Mouse (Mus musculus) kidney, postnatal 4 days (tissue): ENCODE results near the gene Klf14.

Experiments used
- DNase-seq, 2 experiments: peaks; one replicate each; pipeline ENCODE4 v3.0.0; 2021; ENCODE audit warnings: mixed read lengths in 2 of 2

Gene Klf14

DNA sequence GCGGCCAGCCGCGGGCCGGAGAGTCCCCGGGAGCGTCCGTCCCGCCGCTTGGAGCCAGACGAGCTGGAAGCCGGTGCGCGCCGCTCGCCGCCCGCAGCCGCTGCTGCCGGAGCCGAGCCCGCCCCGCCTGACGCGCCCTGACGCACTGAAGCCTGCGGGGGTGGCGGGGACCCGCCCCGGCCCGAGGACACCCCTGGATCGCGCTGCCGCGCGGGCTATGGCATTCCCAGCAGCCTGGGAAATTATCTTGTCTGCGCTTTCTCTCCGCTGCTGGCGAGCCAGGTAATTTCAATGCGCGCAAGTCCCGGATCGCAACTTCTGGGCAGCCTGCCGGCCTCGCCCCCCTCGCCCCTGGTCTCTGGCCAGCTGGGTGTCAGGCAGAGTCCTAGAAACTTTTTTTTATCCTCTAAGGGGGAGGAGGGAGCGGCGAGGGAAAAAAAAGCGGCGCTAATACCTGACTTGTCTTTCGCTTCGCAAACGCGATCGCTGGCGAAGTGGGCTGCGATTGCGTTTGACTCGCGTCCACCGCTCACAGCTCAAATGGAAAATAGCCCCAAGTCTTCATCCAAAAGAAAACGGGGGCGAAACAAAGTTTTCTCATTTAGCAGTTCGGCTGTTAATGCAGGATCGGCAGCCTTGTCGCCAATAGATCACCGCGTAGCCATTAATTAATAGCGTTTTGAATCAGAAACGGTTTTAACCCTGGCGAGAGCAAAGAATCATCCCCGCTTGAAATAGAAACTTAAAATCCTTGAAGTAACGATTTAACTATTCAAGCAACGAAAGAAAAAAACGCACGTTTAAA is at the start of gene Klf14:
TSS of gene Klf14 (minus strand) at position 343 of the 805 bp plus-strand sequence.
- DNase-seq: peak; percentile 63 to 78

DNA sequence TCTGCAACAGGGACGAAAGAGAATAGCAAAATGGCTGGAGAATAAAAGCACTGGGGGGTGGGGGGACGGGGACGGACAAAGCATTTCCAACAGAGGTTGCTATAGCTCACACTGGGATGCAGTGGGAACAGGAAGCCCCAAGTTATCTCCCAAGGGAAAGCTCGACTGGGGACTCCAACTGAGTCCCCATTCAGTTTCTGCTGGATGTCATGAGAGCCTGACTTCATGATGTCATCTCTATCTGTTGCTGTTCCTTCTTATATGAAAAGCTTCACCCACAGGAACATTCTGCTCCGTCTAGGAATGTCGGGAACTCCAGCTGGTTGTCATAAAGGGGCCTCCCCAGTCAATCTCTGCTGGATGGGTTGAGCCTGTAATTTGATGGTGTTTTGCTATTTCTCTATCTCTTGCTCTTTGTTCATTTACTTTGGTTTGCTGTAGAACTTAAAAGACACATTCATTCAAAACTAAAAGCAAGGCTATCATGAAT is 47.3 kb upstream of the Klf14 start:
- DNase-seq: no peak

DNA sequence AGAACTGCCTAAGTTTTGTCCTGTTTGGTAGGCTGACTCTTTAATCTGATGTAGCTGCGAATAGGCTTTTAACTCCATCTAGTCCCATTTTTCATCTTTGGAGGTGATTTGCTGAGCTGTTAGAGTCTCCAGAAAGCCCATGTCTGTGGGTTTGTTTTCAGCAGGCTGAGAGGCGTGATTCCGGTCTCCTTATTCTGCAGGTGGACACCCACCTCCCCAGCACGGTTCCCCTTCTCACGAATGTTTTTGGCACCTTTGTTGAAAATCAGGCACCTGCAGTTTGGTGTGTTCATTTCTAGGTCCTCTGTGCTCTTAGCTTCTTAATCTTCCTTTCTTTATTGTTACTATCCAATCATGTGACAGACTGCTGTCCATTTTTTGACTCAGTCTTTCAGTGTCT is 27.5 kb upstream of the Klf14 start:
- no peak for DNase-seq

DNA sequence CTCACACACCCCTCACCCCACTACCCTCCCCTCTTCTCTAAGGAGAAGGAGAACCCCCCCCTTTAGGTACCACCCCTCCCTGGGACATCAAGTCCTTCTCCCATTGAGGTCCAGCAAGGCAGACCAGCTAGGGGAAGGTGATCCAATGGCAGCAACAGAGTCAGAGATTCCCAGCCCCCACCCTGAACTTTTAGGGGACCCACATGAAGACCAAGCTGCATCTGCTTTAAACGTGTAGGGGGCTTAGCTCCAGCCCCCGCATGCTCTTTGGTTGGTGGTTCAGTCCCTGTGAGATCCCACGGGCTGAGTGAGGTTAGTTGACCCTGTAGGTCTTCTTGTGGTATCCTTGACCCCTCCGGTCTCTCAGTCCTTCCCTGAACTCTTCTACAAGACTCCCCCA is 24.1 kb upstream of the Klf14 start:
- no peak for DNase-seq

DNA sequence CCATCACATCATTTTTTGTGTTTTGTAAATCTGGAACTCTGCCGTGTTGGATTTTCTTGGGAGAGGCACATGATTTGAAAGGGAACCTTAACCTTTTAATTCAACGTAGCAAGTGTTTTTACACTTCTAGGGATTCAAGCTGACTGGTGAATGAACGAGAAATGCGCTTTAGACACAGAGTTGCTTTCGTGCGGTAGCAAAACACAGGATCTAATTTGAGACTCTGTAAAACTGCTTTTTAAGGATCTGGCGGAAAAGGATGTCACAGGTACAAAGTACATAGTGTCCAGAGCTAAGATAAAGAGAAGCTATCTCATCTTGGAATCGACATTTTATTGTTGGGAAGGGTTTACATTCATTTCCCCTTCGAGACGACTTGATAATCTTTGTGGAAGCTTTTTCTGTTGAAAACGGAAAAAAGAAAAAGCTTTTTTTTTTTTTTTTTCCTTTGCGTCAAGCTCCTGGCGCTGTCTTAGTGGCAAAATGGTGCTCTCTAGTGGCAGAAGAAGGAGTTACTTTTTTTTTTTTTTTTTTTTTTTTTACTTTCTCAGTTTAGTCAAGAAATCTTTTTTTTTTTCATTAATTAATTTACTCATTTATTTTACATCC is 23.6 kb upstream of the Klf14 start:
- DNase-seq: peak in 1 of 2 experiments; percentile 10

DNA sequence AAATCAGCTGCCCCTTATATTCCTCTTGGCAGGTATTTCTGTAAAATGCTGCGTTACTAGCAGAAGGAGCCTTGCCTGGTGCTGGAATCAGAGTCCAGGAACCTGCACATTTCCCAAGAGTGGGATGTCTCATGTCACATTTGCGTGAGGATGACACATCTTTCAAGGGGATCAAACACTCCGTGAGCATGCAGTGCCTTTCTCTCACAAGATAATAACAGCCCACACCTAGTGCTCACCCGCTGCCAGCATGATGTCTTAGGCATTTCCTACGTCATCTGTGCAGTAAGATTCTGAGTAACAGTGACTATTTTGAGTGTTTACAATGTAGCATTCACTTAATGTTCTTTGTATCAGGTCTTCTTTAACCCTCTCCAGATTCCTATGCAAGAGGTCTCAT is 22.5 kb upstream of the Klf14 start:
- DNase-seq: no peak

DNA sequence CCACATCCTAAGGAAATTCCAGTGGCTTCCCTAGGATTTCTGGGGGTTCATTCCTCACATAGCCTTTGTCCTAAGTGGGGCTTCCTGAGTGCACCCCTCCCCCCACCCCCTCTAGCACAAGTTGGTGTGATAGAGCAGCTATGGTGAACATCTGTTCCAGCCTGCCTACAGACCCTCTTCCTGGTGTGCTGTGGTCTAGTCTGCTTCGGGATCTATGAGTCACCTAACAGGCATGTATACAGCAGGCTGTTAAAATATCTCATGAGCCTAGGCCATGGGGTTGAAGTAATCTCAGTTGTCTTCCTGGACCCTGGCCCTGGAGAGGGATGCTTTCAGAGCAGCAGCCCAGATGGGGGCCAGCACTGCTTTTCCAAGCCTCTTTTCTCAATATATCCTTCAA is 19.7 kb upstream of the Klf14 start:
- DNase-seq: no peak

DNA sequence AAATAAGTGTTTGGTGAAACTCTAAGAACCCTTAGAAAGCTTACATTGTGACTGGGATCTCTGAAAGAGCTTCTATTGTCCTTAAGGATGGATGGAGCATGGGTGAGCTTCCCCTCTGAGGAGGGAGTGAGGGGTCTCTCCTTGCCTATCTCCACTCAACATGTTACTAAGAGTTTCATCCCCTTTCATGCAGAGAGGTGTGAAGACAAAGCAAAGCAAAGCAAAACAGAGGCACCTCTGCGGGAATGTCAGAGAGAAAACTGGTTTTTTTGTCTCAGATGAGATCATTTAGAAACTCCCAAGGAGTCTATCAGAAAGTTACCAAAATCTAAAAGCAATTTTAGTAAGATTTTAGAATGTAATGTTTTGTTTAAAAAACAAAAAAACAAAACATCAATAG is 13.2 kb upstream of the Klf14 start:
- DNase-seq: no peak

DNA sequence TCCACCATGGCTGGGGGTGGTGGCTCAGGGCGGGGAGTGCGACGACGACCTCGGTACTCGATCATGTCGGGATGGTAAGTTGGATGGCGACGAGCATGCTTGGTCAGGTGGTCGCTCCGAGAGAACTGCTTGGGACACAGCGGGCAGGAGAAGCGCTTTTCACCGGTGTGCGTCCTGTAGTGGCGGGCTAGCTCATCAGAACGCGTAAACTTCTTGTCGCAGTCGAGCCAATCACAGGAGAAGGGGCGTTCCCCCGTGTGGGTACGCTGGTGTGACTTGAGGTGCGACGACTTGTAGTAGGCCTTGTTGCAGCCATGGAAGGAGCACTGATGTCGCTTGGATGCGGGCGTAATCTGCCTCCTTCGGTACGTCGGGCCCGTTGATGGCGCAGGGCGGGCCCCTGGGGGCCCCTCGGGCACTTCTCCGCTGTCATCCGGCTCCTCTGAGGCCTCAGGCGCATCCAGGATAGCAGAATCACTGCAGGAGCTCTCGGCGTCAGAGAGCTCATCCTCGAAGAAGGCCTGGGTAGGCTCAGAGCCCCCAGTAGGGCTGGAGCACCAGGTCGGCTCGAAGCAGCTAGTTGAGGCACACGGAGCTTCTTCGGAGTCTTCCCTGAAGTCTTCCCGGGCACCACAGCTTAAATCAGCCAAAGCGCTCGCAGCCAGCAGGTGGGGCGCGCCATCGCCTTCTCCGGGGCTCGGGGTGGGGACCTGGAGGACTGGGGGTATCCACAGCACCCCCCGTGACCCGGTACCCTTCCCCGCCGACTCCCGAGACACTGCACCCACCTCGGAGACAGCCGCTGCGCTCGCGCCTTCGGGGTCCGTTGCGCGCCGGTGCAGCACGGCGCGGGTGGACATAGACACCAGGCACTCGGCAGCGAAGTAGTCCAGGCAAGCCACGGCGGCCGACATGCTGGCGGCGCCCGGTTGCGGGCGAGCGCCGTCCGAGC is 818 bp downstream of the Klf14 start:
- DNase-seq: peak; percentile 66 to 68

DNA sequence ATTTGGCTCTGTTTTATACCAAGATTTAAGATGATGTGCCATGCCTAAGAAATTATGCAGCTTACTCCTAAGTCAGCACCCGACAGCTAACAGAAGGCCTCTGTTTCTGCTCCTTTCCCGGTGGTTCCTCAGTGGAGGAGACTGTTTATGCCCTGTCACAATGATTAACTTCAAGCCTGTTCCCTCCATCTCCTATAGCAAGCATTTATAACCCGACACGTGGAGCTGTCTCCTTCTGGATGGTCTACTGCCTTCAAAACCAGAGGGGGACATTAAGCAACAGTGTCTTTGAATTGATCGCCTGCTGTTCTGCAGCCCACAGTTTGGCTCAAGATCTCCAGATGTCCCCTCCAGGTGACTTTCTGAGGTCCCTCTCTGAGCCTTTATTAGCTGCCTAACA is 19.6 kb downstream of the Klf14 start:
- no peak for DNase-seq

DNA sequence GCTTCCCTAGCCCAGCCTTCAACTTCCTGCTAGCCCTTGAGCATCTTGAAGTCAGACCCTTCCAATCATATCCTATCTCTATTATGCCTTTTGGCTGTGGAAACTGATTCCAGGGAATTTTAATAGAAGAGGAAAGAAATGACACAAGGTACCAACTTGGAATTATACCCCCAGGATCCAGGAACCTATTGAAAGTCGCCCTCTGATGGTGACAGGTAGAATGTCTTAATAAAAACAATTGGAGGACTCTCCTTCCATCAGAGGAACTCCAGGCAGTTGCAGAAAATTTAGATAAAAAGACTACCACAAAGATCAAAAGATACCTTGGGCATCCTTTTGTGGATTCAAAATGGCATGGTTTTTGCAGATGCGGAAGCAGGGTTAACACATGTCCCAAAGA is 36.1 kb downstream of the Klf14 start:
- no peak for DNase-seq

DNA sequence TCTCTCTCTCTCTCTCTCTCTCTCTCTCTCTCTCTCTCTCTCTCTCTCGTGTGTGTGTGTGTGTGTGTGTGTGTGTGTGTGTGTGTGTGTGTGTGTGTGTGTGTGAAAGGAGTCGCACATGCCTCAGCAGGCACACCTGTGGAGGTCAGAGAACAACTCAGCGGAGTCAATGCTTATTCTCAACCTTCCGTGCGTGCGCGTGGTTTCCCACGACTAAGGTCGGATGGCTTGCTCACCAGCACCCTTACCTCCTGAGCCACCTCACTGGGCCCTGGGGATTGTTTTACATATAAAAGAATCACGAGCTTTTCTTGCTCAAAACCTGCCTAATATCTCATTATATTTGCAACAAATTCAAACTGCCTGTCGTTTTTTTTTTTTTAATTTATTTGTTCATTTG is 37.1 kb downstream of the Klf14 start:
- no peak for DNase-seq

DNA sequence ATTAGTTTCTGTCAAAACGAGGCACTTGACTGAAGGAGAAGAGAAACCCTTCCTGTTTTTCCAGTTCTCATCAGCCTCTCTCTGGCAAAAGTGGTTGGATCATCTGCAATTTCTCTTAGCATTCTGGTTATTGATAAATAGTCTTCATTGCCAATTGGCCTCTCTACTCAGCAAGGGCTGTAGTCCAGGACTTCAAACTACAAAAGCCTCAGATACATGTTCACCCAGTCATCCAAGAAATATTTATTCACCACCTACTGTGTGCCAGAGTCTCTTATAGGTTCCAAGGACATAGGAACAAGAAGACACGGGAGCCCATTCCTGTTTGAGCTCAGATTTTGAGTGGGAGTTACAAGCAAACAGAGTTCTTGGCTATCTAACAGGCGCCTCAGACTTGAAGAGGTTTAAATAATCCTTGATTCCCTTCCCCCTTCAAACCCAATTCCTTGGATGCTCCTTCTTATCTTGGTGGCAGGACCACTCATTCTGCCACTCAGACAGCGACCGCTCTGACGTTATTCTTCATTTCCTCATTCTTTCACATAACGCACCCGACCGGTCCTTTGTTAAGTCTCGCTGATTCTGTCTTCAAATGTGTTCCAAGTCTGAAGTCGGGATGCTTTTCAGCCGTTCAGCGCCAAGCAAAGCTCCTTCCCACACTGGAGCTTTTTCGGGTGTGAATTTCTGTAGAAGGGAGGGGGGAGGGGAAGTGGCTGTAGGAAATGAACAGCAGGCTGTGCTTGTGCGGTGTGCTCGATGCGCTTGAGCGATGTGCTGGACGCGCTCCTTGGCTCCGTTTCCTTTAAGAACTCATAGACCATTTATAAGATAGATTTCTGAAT is 37.8 kb downstream of the Klf14 start:
- peak; percentile 18 to 45 for DNase-seq

DNA sequence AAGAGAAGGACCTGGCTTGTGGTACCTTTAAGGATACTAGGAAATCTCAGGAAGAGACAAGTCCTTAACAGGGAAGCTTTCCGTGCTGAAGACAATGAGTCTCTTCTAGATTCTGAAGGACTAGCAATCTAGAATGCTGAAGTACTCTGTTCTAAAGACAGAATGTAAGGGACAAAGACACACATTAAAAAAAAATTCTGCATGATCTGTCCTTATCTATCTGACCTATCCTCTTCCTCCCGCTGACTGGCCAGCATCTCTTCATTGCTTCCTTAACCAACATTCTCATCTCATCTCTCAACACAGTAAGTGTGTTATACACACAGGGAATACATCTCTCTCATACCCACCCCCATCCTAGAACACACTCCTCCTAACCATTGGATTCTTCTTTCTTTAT is 43.4 kb downstream of the Klf14 start, which contains the start of gene Tsga13:
TSS of gene Tsga13 (minus strand) at position 101 of the 400 bp plus-strand sequence.
- DNase-seq: no peak

DNA sequence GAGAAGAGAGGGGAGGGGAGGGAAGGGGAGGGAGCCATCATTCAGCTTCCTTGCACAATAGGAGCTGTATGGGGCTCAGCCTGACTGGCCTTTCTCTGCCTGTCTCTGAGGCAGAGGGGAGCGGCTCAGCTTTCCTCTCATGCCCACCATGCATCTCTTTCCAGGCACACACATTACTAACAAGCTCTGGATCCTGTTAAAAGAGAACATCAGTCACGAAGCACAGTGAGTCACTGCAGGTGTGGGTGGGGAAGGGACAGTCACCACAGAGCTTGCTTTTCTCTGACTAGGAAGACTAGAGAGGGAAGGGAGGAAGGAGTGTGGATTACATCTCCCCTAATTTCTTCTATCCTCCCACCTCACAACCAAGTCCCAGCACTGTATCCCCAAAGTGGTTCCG is 50.9 kb downstream of the Klf14 start:
- no peak for DNase-seq
